Mouse (Mus musculus) kidney, adult 2 months (tissue): ENCODE data around the gene Zfp385a.

Experiments used
- CTCF ChIP-seq: fragments of 200-500 bp; conservative IDR thresholded peaks from 2 replicates; pipeline ENCODE4 v1.5.1; 2011; ENCODE audit warnings: low read depth, mild to moderate bottlenecking, control low read depth, low read length, moderate library complexity, mixed read lengths; ENCODE audit not compliant: insufficient read depth, insufficient read length
- POLR2A ChIP-seq: fragments of 200-500 bp; IDR thresholded peaks from one replicate; pipeline ENCODE4 v1.6.1; 2011; ENCODE audit warnings: low read depth, low read length, control low read depth

DNA sequence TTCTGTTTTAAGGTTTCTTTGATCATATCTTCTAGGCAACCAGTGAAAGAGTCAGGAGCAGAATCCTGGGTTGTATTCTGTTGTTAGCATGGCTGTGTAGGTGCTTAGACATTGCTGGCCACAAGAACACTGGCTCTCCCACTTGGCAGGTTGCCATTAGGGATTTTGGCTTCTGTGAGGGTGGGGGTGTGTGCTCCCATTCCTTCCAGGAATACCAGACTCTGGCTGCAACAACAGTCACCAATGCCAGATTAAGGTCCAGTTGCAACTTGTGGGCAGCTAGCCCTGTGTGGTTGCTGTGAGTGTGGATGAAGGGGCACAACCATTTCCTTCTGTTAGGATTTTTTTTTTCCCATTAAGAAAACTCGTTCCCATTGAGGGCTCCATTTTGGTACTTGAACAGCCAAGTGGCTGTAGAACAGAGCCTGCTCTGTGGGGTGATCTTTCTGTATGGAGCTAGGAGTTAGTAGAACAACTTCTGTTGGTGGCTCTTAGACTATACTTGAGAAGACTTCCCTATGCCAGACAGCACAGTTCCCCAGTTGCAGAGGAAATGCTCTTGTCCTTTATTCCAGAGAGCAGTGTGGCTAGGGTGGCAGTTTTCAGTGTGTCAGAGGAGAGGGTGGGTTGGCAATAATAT is 54.0 kb downstream of the Zfp385a start:
- 0 out of 2 replicates have a peak, but pooled peaks have one; percentile 10 for TF ChIP-seq CTCF
- TF ChIP-seq POLR2A: no peak
